Mouse (Mus musculus): ENCODE measurements around the gene Mindy4. TPM values are rescaled to one million over a fixed set of nuclear protein-coding genes. Genes with fewer than 3 reads are reported as not detected.

Gene Mindy4
- polyA plus RNA-seq (2015; fragmentation: Nextera tagmentation; extraction: Ambion mirVana) = 15.0 and 15.2 TPM in 2 replicates

GRCm38 (mm10) chr6:55202913-55203910 is at the start of gene Mindy4:
Gene Mindy4, plus strand, starts transcription at chr6:55203383.
- peak within 1 kb of the TSS; percentile 56 for H3K4me3 ChIP-seq
- peak within 1 kb of the TSS; percentile 53 for H3K9ac ChIP-seq
- 3% methylated on average over 32 of the region's 33 CpGs for WGBS
- H3K27ac ChIP-seq = peak within 1 kb of the TSS; percentile 94
- H3K4me1 ChIP-seq = peaks cover 25% of the 10 kb centered on the region
- H3K9me3 ChIP-seq = no peaks in the 10 kb centered on the region
- H3K27me3 ChIP-seq = no peaks in the 10 kb centered on the region
- H3K36me3 ChIP-seq = no peaks in the 10 kb centered on the region
- peak; percentile 92 for ATAC-seq (ENCODE audit: insufficient number of reproducible peaks, low FRiP score, low TSS enrichment, low read depth)
- peak within 1 kb of the TSS; percentile 68 for H3K4me2 ChIP-seq

- H3K4me1 ChIP-seq = no peaks in the 10 kb centered on the region
- H3K27me3 ChIP-seq = no peaks in the 10 kb centered on the region
- H3K36me3 ChIP-seq = no peaks in the 10 kb centered on the region
- no peak overlapping the region for H3K4me3 ChIP-seq
- H3K27ac ChIP-seq = no peak overlapping the region
- WGBS = 65% methylated on average over 1 of the region's 1 CpGs
- no peak for ATAC-seq (ENCODE audit: insufficient number of reproducible peaks, low FRiP score, low TSS enrichment, low read depth)
- H3K4me2 ChIP-seq = no peak overlapping the region
- no peaks in the 10 kb centered on the region for H3K9me3 ChIP-seq
- no peak overlapping the region for H3K9ac ChIP-seq
Observed at GRCm38 (mm10) chr6:55159256-55159655, 43.9 kb upstream of the Mindy4 start.

DNA sequence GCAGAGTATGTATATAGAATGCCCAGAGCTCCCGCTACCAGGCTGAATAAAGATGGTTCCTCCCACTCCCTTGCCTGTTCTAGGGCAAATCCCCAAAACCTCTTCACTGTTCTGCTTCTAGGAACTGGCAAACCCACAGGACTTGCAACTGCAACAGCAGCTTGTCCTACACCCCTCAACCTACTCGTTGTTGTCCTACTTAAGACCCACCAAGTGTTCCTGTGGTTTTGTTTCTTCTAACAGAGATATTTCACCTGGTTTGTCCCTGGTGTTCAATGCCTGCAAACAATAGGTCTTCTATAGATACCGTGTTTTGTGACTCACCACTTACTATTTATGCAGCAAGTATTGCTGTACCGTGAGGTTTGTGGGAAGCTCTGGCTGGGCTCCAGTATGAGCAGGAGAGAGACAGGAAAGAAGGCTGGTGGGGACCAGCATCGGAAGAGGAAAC is 41.8 kb upstream of the Mindy4 start:
- no peak for ATAC-seq (ENCODE audit: insufficient number of reproducible peaks, low FRiP score, low TSS enrichment, low read depth)

GRCm38 (mm10) chr6:55163046-55163584 is 40.1 kb upstream of the Mindy4 start:
- no peak overlapping the region for H3K27ac ChIP-seq
- no peak overlapping the region for H3K4me2 ChIP-seq
- no peak overlapping the region for H3K4me3 ChIP-seq
- no peak for ATAC-seq (ENCODE audit: insufficient number of reproducible peaks, low FRiP score, low TSS enrichment, low read depth)
- 81% methylated on average over 8 of the region's 8 CpGs for WGBS
- H3K9ac ChIP-seq = no peak overlapping the region
- H3K36me3 ChIP-seq = no peaks in the 10 kb centered on the region
- no peaks in the 10 kb centered on the region; the same call in 1 of the 2 replicates for H3K27me3 ChIP-seq
- no peaks in the 10 kb centered on the region for H3K4me1 ChIP-seq
- H3K9me3 ChIP-seq = no peaks in the 10 kb centered on the region

More for the DNA sequence above, 41.8 kb upstream of the Mindy4 start:
- Histone ChIP-seq H3K36me3 (no peaks in the 10 kb centered on the region), H3K4me1 (no peaks in the 10 kb centered on the region), H3K27me3 (no peaks in the 10 kb centered on the region; the same call in 1 of the 2 replicates), H3K4me3 (no peak overlapping the region), H3K9ac (no peak overlapping the region), H3K9me3 (no peaks in the 10 kb centered on the region), H3K27ac (no peak overlapping the region), H3K4me2 (no peak overlapping the region)
- 66% methylated on average over 5 of the region's 5 CpGs for WGBS

- H3K9ac ChIP-seq = no peak overlapping the region
- no peak overlapping the region for H3K4me2 ChIP-seq
- no peak for ATAC-seq (ENCODE audit: insufficient number of reproducible peaks, low FRiP score, low TSS enrichment, low read depth)
- no peak overlapping the region for H3K27ac ChIP-seq
- no peak overlapping the region for H3K4me3 ChIP-seq
- H3K27me3 ChIP-seq = no peaks in the 10 kb centered on the region; the same call in 1 of the 2 replicates
- H3K4me1 ChIP-seq = no peaks in the 10 kb centered on the region
- H3K9me3 ChIP-seq = no peaks in the 10 kb centered on the region
- H3K36me3 ChIP-seq = no peaks in the 10 kb centered on the region
- WGBS = 50% methylated on average over 7 of the region's 7 CpGs
Observed at GRCm38 (mm10) chr6:55166777-55167463, 36.3 kb upstream of the Mindy4 start.

DNA sequence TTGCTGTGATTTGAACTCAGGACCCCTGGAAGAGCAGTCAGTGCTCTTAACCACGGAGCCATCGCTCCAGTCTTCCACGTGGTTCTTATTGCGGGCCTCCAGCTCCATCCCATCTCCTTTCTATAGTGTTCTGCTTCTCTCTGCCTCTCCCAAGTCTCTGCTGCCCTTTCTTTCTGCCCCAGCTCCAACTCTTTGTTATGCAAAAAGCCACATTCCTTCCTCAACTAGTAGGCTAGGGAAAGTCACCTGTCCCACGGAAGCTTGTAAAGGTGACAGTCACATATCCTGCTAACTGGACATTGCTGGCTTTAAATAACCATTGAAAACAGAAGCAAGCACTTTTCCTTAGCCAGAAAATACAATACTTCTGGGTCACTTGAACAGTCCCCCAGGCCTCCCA is 33.4 kb upstream of the Mindy4 start:
- Histone ChIP-seq H3K27ac (no peak overlapping the region), H3K27me3 (no peaks in the 10 kb centered on the region; the same call in 1 of the 2 replicates), H3K4me3 (no peak overlapping the region), H3K4me1 (no peaks in the 10 kb centered on the region; the same call in 1 of the 2 replicates), H3K9ac (no peak overlapping the region), H3K36me3 (no peaks in the 10 kb centered on the region), H3K4me2 (no peak overlapping the region), H3K9me3 (no peaks in the 10 kb centered on the region)
- 65% methylated on average over 5 of the region's 5 CpGs for WGBS
- no peak for ATAC-seq (ENCODE audit: insufficient number of reproducible peaks, low FRiP score, low TSS enrichment, low read depth)

DNA sequence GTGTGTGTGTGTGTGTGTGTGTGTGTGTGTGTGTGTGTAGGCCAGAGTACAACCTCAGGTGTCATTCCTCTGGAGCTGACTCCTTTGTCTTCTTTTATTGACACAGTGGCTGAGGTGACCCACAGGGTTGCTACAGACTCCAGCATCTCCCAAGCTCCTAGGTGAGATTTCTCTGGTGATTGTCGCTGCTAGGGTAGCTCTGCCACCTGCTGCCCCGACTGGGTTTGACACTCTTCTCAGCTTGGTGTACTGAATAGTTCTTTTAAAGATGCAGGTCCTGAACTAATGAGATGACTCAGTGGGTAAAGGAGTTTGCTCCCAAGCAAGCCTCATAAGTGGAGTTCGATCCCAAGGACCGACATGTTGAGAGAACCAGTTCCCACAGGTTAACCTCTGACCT is 31.5 kb upstream of the Mindy4 start:
- H3K27me3 ChIP-seq = no peaks in the 10 kb centered on the region
- no peaks in the 10 kb centered on the region for H3K36me3 ChIP-seq
- no peak overlapping the region for H3K4me2 ChIP-seq
- 61% methylated on average over 4 of the region's 4 CpGs for WGBS
- H3K4me3 ChIP-seq = no peak overlapping the region
- H3K9me3 ChIP-seq = no peaks in the 10 kb centered on the region
- no peaks in the 10 kb centered on the region; the same call in 1 of the 2 replicates for H3K4me1 ChIP-seq
- no peak overlapping the region for H3K27ac ChIP-seq
- ATAC-seq (ENCODE audit: insufficient number of reproducible peaks, low FRiP score, low TSS enrichment, low read depth) = no peak
- no peak overlapping the region for H3K9ac ChIP-seq

GRCm38 (mm10) chr6:55173171-55173570 is 30.0 kb upstream of the Mindy4 start:
- Histone ChIP-seq H3K9ac (no peak overlapping the region), H3K4me1 (no peaks in the 10 kb centered on the region; the same call in 1 of the 2 replicates), H3K9me3 (no peaks in the 10 kb centered on the region), H3K27ac (no peak overlapping the region), H3K36me3 (no peaks in the 10 kb centered on the region), H3K4me2 (no peak overlapping the region), H3K4me3 (no peak overlapping the region), H3K27me3 (no peaks in the 10 kb centered on the region)
- no peak for ATAC-seq (ENCODE audit: insufficient number of reproducible peaks, low FRiP score, low TSS enrichment, low read depth)
- 72% methylated on average over 10 of the region's 10 CpGs for WGBS

GRCm38 (mm10) chr6:55173941-55174349 is 29.2 kb upstream of the Mindy4 start:
- no peak overlapping the region for H3K4me2 ChIP-seq
- no peak for ATAC-seq (ENCODE audit: insufficient number of reproducible peaks, low FRiP score, low TSS enrichment, low read depth)
- no peaks in the 10 kb centered on the region; the same call in 1 of the 2 replicates for H3K4me1 ChIP-seq
- H3K27ac ChIP-seq = no peak overlapping the region
- 43% methylated on average over 3 of the region's 3 CpGs for WGBS
- no peak overlapping the region for H3K4me3 ChIP-seq
- no peaks in the 10 kb centered on the region for H3K27me3 ChIP-seq
- H3K36me3 ChIP-seq = no peaks in the 10 kb centered on the region
- H3K9ac ChIP-seq = no peak overlapping the region
- H3K9me3 ChIP-seq = no peaks in the 10 kb centered on the region

DNA sequence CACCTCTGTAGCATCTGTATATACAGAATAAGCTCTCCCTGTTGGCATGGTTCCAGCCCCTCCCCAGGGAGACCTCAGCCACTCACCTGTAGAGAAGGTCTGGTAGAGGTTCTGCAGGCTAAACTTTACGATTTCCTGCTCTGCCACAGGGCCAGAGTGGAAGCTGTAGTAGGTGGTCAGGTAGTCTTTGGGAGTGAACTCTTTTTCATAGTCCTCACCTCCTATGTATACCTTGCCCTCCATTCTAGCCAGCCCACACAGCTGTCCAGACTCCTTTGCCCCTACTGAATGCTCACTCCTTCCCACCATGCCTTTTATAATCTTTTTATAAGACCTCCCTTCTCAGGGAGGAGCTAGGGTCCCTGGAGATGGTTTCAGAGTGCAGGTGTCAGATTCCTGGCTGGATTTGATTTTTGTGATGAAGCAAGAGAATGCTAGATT is 28.4 kb upstream of the Mindy4 start, which contains the start of gene Inmt:
Inmt (minus strand) TSS at position 303 of the 441 bp plus-strand sequence.
- Histone ChIP-seq H3K4me2 (no peak within 1 kb of the TSS), H3K36me3 (no peaks in the 10 kb centered on the region), H3K4me3 (no peak within 1 kb of the TSS), H3K9ac (no peak within 1 kb of the TSS), H3K9me3 (no peaks in the 10 kb centered on the region), H3K27me3 (no peaks in the 10 kb centered on the region), H3K27ac (no peak within 1 kb of the TSS), H3K4me1 (no peaks in the 10 kb centered on the region; the same call in 1 of the 2 replicates)
- 60% methylated on average over 1 of the region's 1 CpGs for WGBS
- ATAC-seq (ENCODE audit: insufficient number of reproducible peaks, low FRiP score, low TSS enrichment, low read depth) = no peak

DNA sequence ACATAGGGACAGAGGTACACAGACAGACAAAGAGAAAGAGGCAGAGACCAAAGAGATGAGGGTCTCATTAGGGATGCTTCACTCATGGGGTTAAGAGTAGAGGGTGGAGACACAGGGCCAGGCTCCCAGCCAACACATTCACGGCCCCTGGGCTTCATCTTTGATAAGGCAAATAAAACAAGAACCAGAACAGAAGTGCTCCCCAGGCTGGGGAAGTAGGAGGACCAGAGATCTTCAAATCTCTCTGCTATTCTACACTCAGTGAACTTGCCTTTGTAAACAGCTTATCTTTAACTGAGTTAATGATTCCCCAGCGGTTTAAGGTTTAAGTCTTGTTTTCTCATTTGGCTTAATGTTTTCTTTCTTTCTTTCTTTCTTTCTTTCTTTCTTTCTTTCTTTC is 27.7 kb upstream of the Mindy4 start:
- Histone ChIP-seq H3K4me1 (no peaks in the 10 kb centered on the region; the same call in 1 of the 2 replicates), H3K36me3 (no peaks in the 10 kb centered on the region), H3K4me2 (no peak overlapping the region), H3K9ac (no peak overlapping the region), H3K27me3 (no peaks in the 10 kb centered on the region), H3K9me3 (no peaks in the 10 kb centered on the region), H3K4me3 (no peak overlapping the region), H3K27ac (no peak overlapping the region)
- 33% methylated on average over 2 of the region's 2 CpGs for WGBS
- ATAC-seq (ENCODE audit: insufficient number of reproducible peaks, low FRiP score, low TSS enrichment, low read depth) = no peak

All from limb, embryonic 15.5 days (tissue).